Mouse (Mus musculus) intestine, postnatal 0 days (tissue): ENCODE results near the gene Ccdc14. TPM values are rescaled to one million over a fixed set of nuclear protein-coding genes. Genes with fewer than 3 reads are reported as not detected.
"Not testable (repeated sequence)": the region's sequence is repeated elsewhere in the genome, so short reads cannot be mapped to it uniquely, and the experiment has no call there.

Experiments used
- ATAC-seq: fragments of 200-750 bp; cut with Nextera tagmentation; 2 replicates; pipeline ENCODE4 v1.8.0; 2017; ENCODE audit warnings: mild to moderate bottlenecking, moderate TSS enrichment, moderate library complexity
- H3K27ac ChIP-seq: fragments of 300-500 bp; sonication (generic); 2 replicates; pipeline ENCODE4 v1.5.1; 2014; ENCODE audit warnings: mild to moderate bottlenecking, low read depth, low read length, moderate library complexity
- H3K27me3 ChIP-seq: fragments of 300-500 bp; sonication (generic); replicated peaks from 2 replicates; pipeline ENCODE4 v1.6.1; 2014; ENCODE audit warnings: low read length, mixed read lengths; ENCODE audit not compliant: control insufficient read depth, insufficient read depth
- H3K36me3 ChIP-seq: fragments of 300-500 bp; sonication (generic); 2 replicates; pipeline ENCODE4 v1.6.1; 2014; ENCODE audit warnings: mild to moderate bottlenecking, moderate library complexity; ENCODE audit not compliant: control insufficient read depth, insufficient read depth
- H3K4me1 ChIP-seq: fragments of 300-500 bp; sonication (generic); replicated peaks from 2 replicates; pipeline ENCODE4 v1.6.1; 2014; ENCODE audit warnings: antibody characterized with exemption, low read length, mixed read lengths; ENCODE audit not compliant: control insufficient read depth, insufficient read depth
- H3K4me2 ChIP-seq: fragments of 300-500 bp; sonication (generic); replicated peaks from 2 replicates; pipeline ENCODE4 v1.6.1; 2014; ENCODE audit warnings: low read depth, mild to moderate bottlenecking, moderate library complexity
- H3K4me3 ChIP-seq: fragments of 300-500 bp; sonication (generic); 2 replicates; pipeline ENCODE4 v1.5.1; 2014; ENCODE audit warnings: low read depth, low read length
- H3K9ac ChIP-seq: fragments of 300-500 bp; sonication (generic); 2 replicates; pipeline ENCODE4 v1.6.1; 2014; ENCODE audit warnings: mild to moderate bottlenecking, low read depth, low read length
- H3K9me3 ChIP-seq: fragments of 300-500 bp; sonication (generic); 2 replicates; pipeline ENCODE4 v1.6.1; 2016; ENCODE audit warnings: mixed run types; ENCODE audit not compliant: control insufficient read depth
- CTCF ChIP-seq: sonication (generic); IDR thresholded peaks from 2 replicates; pipeline ENCODE4 v1.5.1; 2016; ENCODE audit warnings: low read depth, mild to moderate bottlenecking, control low read depth, antibody characterized with exemption, moderate library complexity
- WGBS: fragments of 180-500 bp; shearing (Covaris S2); extraction: QIAGEN DNeasy Blood & Tissue Kit; methylation state at CpG from one replicate; pipeline ENCODE4 v1.1.7; 2014; 5-methylcytosine and 5-hydroxymethylcytosine counted together
- polyA plus RNA-seq: library from polyadenylated mRNA; unstranded; fragments of >200 nt; fragmentation: Nextera tagmentation; extraction: Ambion mirVana; gene quantifications from 2 replicates; pipeline ENCODE4 v1.2.1, GENCODE M21; 2015

The Ccdc14 gene
- polyA plus RNA-seq, result 1.7 and 1.8 TPM in 2 replicates

GRCm38 (mm10) chr16:34690334-34691144 lies at the start of gene Ccdc14:
Gene Ccdc14 (plus strand): TSS chr16:34690616.
- H3K9me3 ChIP-seq, result no peaks in the 10 kb centered on the region
- under 1% methylated on average over 53 of the region's 53 CpGs for WGBS
- peak; percentile 97 for ATAC-seq
- no peak for TF ChIP-seq CTCF
- H3K27ac ChIP-seq, result peak within 1 kb of the TSS; percentile 73
- H3K4me2 ChIP-seq, result peak within 1 kb of the TSS; percentile 81
- H3K27me3 ChIP-seq, result no peaks in the 10 kb centered on the region
- peak within 1 kb of the TSS; percentile 69 for H3K9ac ChIP-seq
- H3K36me3 ChIP-seq, result no peaks in the 10 kb centered on the region
- H3K4me1 ChIP-seq, result no peaks in the 10 kb centered on the region
- H3K4me3 ChIP-seq, result peak within 1 kb of the TSS; percentile 61

GRCm38 (mm10) chr16:34643511-34644259 lies 46.7 kb upstream of the Ccdc14 start:
- Histone ChIP-seq H3K9me3 (no peaks in the 10 kb centered on the region), H3K27me3 (no peaks in the 10 kb centered on the region), H3K4me2 (no peak overlapping the region), H3K9ac (no peak overlapping the region), H3K4me1 (no peaks in the 10 kb centered on the region), H3K4me3 (no peak overlapping the region), H3K27ac (no peak overlapping the region), H3K36me3 (no peaks in the 10 kb centered on the region)
- no peak for ATAC-seq
- TF ChIP-seq CTCF, result no peak
- 52% methylated on average over 8 of the region's 8 CpGs for WGBS

- Histone ChIP-seq H3K27ac (no peak within 1 kb of the TSS), H3K36me3 (no peaks in the 10 kb centered on the region), H3K9me3 (no peaks in the 10 kb centered on the region), H3K4me2 (no peak within 1 kb of the TSS), H3K4me3 (no peak within 1 kb of the TSS), H3K4me1 (no peaks in the 10 kb centered on the region), H3K9ac (no peak within 1 kb of the TSS), H3K27me3 (no peaks in the 10 kb centered on the region)
- 51% methylated on average over 7 of the region's 7 CpGs for WGBS
- ATAC-seq, result no peak
- TF ChIP-seq CTCF, result no peak
These were observed 40.8 kb upstream of the Ccdc14 start, which contains the start of gene Ropn1 for GRCm38 (mm10) chr16:34649621-34650020. Gene Ropn1 (plus strand): TSS chr16:34649921.

GRCm38 (mm10) chr16:34653023-34653422 lies 37.4 kb upstream of the Ccdc14 start:
- H3K27ac ChIP-seq, result no peak overlapping the region
- no peaks in the 10 kb centered on the region for H3K9me3 ChIP-seq
- no peak overlapping the region for H3K4me3 ChIP-seq
- no peak overlapping the region for H3K4me2 ChIP-seq
- no peaks in the 10 kb centered on the region; the same call in 1 of the 2 replicates for H3K4me1 ChIP-seq
- H3K27me3 ChIP-seq, result no peaks in the 10 kb centered on the region
- no peak for TF ChIP-seq CTCF
- H3K9ac ChIP-seq, result no peak overlapping the region
- no peak for ATAC-seq
- no peaks in the 10 kb centered on the region for H3K36me3 ChIP-seq
- 87% methylated on average over 5 of the region's 5 CpGs for WGBS

GRCm38 (mm10) chr16:34657566-34657965 lies 32.9 kb upstream of the Ccdc14 start:
- H3K27ac ChIP-seq, H3K9ac ChIP-seq, H3K27me3 ChIP-seq, H3K9me3 ChIP-seq, H3K4me1 ChIP-seq, H3K36me3 ChIP-seq, ATAC-seq: not testable (repeated sequence)
- WGBS, result 3% methylated on average over 16 of the region's 16 CpGs
- H3K4me3 ChIP-seq, result peak overlapping the region; percentile 24
- peak overlapping the region; percentile 64 for H3K4me2 ChIP-seq

- no peaks in the 10 kb centered on the region for H3K27me3 ChIP-seq
- H3K4me2 ChIP-seq, result peak overlapping the region; percentile 64
- 16% methylated on average over 5 of the region's 5 CpGs for WGBS
- H3K4me3 ChIP-seq, result peak overlapping the region; percentile 24
- no peaks in the 10 kb centered on the region; the same call in 1 of the 2 replicates for H3K4me1 ChIP-seq
- H3K27ac ChIP-seq, result no peak overlapping the region
- H3K9ac ChIP-seq, result no peak overlapping the region
- ATAC-seq, result no peak
- no peak for TF ChIP-seq CTCF
- no peaks in the 10 kb centered on the region for H3K36me3 ChIP-seq
- H3K9me3 ChIP-seq, result no peaks in the 10 kb centered on the region
These were observed 32.4 kb upstream of the Ccdc14 start for GRCm38 (mm10) chr16:34657983-34658382.
